Mouse (Mus musculus): Measurements from ENCODE around the gene Iyd.
"Not testable (repeated sequence)": the region's sequence is repeated elsewhere in the genome, so short reads cannot be mapped to it uniquely, and the experiment has no call there.

The Iyd gene

GRCm38 (mm10) chr10:3540003-3540827 is at the start of gene Iyd:
TSS of gene Iyd (plus strand) at chr10:3540240.
- DNase-seq (ENCODE audit: low spot score) = no peak

DNA sequence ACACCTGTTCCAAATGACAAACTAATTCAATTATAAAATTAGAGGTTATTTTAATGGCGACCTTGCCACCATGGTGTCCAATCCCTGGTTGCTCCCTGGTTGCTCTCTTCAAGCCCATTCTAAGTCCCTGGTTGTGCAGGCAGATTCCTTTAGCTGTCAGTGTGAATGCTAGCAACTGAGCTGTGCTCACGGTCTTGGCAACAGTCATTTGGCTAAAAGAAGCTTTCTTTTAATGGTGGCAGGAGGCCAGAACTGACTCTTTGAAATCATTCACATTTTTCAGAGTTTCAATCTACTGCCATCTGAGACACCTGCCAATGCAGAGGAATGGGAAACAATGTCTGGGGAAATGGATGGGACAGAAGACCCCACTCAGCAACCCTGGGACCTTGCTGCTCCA is 43.2 kb upstream of the Iyd start:
- DNase-seq (ENCODE audit: low spot score) = no peak

DNA sequence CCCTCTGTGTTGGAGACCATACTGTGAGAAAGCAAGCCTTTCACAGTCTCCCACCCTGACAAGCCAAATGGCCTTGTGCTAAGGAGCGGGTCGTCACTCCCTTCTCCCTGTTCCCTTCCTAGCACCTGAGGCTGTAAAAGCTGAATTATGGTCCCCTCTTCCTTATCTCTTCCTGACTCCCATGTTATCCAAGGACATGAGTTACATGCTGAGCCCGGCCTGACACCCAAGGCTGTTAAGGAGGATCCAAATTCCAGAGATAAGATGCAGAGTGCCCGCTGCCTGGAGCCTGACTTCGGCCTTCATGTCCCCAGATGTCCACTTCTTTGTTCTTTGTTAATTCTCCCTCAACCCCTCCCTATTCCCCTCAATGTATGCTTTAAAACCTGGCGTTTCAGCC is 39.2 kb upstream of the Iyd start:
- not testable (repeated sequence) for DNase-seq (ENCODE audit: low spot score)

DNA sequence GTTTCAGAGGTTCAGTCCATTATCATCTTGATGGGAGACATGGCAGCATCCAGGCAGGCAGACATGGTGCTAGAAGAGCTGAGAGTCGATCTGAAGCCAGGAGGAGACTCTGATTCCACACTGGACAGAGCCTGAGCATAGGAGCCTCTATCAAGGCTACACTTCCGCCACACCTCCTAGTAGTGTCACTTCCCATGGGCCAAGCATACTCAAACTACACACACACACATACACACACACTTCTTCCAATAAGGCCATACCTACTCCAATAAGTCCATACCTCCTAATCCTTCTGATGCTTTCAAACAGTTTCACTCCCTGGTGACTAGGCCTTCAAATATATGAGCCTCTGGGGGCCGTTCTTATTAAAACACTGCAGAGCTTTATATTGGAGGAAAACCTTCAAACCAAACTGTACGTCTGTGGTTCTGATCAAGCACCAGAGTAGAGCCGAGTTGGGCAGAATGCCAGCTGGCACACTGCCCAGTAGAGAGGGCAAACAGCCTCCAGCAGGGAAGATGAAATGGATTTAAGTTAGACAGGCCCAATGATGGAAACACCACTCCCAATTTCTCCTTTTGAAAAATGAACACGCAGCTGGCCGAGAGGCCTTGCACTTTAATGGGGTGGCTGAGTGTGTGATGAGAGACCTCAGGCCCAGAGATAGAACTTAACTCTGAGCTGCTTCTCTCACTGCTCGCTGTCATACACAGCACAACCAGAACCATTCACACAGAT is 32.4 kb upstream of the Iyd start:
- DNase-seq (ENCODE audit: low spot score) = no peak

DNA sequence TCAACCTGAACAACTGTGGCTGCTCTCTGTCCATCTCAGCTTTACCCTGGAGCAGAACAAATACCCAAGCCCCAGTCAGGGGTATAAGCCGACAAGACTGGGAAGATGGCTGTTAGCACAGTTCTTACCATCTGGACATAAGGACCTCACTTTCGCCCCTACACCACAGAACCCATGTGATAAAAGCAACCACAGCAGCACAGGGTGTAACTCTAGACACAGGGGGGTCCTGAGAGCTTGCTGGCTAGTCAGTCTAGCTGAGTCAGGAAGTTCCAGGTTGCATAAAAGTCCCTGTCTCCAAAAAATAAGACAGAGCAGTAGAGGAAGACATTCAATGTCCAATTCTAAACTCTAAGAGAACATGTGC is 31.8 kb upstream of the Iyd start:
- no peak for DNase-seq (ENCODE audit: low spot score)

DNA sequence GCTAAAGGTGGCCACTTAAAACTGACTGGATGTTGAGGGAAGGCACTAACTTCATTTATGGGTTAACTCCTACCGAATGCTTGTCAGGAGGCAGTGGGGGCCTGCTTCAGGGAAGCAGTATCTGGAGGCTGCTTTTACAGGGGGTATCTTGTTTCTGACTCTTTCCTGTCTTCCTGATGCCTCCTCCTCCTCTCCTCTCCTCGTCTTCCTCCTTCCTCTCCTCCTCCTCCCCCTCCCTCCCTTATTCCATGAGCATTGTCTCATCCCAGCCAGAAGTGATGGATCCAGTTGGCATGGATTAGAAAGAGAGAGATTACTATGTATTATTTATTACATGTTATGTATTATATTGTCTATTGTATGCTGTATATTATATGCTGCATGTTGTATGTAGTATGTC is 31.3 kb upstream of the Iyd start:
- no peak for DNase-seq (ENCODE audit: low spot score)

DNA sequence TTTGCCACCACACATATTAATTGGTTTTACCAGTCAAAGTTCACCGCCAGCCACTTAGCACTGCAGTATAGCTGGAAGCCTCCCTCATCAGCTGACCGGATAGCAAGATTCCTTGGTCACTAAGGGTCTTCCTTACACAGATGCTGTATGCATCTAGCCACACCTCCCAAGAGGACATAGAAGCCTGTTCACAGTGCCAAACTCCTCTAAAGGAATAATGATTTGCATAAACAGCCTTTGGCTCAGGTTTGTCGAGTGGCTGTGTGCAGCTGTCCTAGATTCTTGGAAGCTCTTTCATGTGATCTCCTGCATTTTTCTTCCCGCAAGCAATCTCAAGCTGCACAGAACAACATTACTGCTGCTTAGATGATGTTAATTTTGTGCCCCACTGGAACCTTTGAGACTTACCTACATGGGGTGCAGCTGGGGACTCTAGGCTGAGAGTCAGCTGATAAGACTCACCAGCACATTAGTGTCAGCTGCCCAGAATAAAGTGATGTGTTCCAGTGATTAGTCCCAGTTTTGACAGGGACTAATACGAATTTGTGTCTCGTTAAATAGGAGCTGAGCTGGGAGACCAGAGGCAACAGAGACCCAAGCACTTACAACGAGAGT is 30.3 kb upstream of the Iyd start:
- no peak for DNase-seq (ENCODE audit: low spot score)

DNA sequence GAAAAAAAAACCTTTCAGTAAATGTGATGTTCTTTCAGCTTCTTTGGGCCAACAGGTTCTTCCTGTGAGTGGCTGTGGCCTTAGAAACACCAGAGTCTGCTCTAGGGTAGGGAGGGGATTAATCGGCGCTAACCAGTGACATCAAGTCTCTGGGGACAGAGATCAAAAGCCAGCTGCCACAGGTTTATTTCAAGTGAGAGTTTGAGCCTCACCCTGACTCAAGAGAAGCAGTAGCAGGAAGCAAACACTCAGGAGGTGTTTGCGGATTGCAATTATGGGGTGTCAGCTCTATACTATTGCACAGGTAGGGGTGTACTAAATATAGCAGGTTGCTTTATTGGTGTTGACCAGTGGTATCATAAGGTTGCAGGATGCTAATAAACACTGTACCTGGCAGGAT is 29.6 kb upstream of the Iyd start:
- no peak for DNase-seq (ENCODE audit: low spot score)

DNA sequence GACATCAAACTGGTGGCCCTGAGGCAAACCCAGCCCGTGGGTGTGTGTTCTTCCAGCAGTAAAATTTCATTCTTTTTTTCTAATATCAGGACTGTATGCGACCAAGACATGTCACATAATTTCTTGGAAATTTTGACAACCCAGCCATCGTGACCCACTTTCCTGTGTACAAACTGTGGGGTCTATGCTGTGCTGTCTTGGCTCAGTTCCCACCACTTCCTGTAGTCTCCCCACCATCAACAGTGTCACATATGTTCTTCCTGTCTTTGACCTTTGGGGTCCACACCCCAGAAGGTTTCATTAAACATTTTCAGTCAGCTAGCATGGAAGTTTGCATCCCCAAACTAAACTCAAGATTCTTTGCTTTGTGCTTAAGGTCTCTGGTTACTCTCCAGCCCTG is 28.6 kb upstream of the Iyd start:
- DNase-seq (ENCODE audit: low spot score) = no peak

- DNase-seq (ENCODE audit: low spot score) = no peak
Observed at GRCm38 (mm10) chr10:3512620-3513305, 27.3 kb upstream of the Iyd start.

DNA sequence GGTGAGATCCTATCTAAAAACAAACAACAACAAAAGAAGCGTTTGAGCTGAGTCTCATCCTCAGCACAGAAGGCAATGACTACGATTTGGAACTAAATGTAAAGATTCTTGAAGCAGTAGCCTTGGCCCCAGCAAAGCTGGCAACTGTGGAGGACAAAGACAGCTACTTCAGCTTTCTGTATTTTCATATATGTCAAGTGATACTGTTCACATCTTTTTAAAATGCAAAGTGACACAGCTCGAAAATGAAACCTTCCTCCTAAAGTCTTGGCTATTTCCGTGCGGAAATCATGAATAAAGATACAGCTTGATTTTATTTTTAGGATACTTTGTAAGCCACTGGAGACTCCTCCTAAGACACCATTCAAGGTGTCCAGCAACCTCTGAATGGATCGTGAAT is 26.1 kb upstream of the Iyd start:
- no peak for DNase-seq (ENCODE audit: low spot score)

GRCm38 (mm10) chr10:3514634-3515033 is 25.4 kb upstream of the Iyd start:
- DNase-seq (ENCODE audit: low spot score) = peak; percentile 21

DNA sequence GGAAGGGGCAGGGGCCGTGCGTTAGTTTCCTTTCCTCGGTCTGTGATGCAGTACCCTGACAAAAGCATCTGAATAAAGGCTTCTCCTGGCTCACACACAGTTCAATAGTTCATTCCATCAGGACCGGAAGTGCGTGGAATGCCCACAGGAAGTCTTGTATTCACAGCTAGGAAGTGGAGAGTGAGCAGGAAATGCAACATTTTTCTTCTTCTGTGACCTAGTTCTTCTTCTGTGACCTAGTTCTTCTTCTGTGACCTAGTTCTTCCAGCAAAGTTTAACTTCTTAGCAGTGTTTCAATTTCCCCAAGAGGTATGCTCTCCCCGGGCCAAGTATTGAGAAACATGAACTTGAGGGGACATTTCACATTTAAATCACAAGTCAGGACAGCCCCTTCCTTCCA is 23.6 kb upstream of the Iyd start:
- DNase-seq (ENCODE audit: low spot score) = no peak

GRCm38 (mm10) chr10:3523044-3523793 is 16.8 kb upstream of the Iyd start:
- no peak for DNase-seq (ENCODE audit: low spot score)

GRCm38 (mm10) chr10:3524513-3524912 is 15.5 kb upstream of the Iyd start:
- DNase-seq (ENCODE audit: low spot score) = no peak

DNA sequence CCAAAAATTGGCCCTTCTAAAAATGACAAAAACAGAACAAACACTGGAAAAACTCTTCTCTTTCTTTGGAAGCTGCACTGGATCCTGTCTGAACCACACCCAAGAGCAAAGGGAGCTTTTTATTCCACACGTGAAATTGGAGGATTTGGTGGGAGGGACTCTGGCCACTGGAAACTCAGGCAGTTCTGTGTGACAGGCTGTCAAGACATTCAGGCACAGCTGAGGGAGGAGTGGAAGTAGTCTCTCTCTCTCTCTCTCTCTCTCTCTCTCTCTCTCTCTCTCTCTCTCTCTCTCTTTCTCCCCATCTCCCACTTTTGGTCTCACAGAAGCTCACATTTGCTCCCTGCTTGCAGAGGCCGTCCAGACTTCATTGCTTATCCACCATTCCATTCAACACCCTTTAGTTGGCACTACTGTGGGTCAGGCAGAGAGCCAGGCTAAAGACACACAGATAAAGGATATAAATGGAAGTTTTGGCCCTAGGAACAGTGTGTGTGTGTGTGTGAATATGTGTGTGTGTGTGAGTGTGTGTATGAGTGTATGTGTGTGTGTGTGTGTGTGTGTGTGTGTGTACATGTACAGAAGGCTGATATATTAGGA is 14.5 kb upstream of the Iyd start:
- no peak for DNase-seq (ENCODE audit: low spot score)

GRCm38 (mm10) chr10:3529807-3530206 is 10.2 kb upstream of the Iyd start:
- DNase-seq (ENCODE audit: low spot score) = no peak

DNA sequence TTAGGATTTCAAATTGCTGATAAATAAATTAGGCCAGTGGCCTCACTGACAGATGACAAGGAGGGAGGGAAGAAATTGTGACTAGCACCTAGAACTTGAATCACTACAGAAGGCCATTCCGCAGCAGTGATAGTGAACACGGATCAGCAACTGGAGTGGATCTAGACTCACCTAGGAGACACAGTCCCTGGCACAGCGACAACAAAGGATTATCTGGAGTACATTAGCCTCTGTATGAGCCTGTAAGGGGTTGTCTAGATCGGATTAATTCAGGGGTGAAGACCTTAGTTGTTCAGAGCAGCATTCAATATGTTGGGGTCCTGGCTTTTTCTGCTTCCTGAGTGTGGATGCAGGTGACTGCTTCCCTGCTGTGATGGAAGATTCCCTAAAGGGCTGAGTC is 9.4 kb upstream of the Iyd start:
- no peak for DNase-seq (ENCODE audit: low spot score)

DNA sequence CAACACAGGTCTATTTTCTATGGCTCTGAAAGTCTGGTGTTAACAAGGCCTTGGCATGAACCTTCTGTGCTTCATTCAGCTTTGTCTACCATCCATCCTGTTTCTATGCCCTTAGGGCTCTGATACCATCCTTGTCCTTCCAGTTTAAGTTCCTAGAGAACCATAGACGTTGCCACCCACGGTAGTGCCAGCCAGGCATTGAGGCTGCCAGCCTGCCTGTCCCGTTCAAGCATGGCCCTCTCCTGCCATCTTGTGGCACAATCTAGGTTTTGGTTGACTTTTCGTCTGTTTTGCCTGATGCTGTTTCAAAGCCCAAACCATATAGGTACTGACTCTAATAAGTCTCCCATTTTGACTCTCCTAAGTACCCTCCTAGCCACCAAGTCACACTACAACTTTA is 8.7 kb upstream of the Iyd start:
- peak; percentile 85 for DNase-seq (ENCODE audit: low spot score)

DNA sequence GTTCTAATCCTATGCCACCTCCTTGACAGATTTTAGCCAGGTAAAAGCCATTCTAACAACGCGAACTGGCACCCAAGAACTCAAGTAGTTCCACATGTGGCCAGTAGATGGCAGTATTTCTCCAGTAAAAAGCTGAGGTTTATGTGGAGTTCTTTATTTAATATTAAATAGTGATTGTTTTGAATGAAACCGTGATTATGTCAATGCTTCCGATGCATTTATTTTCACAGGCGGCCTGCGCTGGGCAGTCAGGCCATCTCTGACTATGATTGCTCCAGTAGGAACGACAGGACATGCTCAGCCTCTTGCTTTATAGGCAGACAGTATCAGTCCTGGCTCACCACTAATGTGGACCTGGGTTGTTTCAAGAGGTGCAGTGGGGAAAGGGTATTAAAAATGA is 5.6 kb upstream of the Iyd start:
- DNase-seq (ENCODE audit: low spot score) = peak; percentile 42

DNA sequence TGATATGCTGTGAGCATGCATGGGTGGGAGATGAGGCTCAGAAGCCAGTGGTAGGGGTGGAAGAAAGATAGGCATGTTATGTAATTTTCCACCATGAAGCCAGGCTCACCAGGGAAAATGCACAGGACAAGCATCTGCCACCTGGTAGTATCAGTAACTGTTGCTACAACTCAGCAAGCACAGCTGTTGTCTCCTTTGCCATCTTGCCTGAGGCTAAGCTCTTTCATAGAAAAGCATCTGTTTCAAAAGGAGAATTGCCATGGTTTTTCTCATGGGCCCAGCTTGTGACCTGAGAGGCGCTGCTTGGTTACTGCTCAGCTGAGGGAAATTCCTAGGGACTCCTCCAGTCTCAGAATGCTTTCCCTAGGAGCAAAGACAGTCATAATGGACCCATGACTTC is 3.7 kb upstream of the Iyd start:
- DNase-seq (ENCODE audit: low spot score) = peak; percentile 23

- no peak for DNase-seq (ENCODE audit: low spot score)
Observed at GRCm38 (mm10) chr10:3549384-3549783, 9.3 kb downstream of the Iyd start.
